Mouse (Mus musculus): Measurements from ENCODE around the gene Svop. TPM values are rescaled to one million over a fixed set of nuclear protein-coding genes. Genes with fewer than 3 reads are reported as not detected.

The Svop gene
- total and polyA plus RNA-seq, 3 experiments: not detected

GRCm38 (mm10) chr5:114032161-114032763 is 59.1 kb downstream of the Svop start:
- Histone ChIP-seq H3K4me3 (ENCODE audit: control insufficient read depth in 1 of 2, insufficient read depth in 1 of 2, low read depth in 2 of 2, low read length in 2 of 2) (no peak overlapping the region), H3K9me3 (replicated peaks; ENCODE audit: insufficient read depth, low read length) (no peaks in the 10 kb centered on the region), H3K27ac (ENCODE audit: control insufficient read depth, low read depth, low read length) (no peak overlapping the region), H3K79me2 (ENCODE audit: control insufficient read depth, insufficient read depth, low read length, poor library complexity) (no peaks in the 10 kb centered on the region), H3K36me3 (ENCODE audit: control insufficient read depth in 1 of 2, insufficient read depth in 2 of 2, low read length in 2 of 2) (no peaks in the 10 kb centered on the region), H3K9ac (ENCODE audit: control insufficient read depth, low read depth, low read length, poor library complexity, severe bottlenecking) (no peak overlapping the region), H3K27me3 (ENCODE audit: control insufficient read depth in 1 of 2, insufficient read depth in 2 of 2, low read length in 2 of 2) (no peaks in the 10 kb centered on the region), H3K4me1 (ENCODE audit: control insufficient read depth in 1 of 2, insufficient read depth in 2 of 2, low read length in 2 of 2) (no peaks in the 10 kb centered on the region)
- no peak for TF ChIP-seq JUND (IDR thresholded peaks at IDR 0.05; ENCODE audit: low read depth, low read length)
- TF ChIP-seq GATA1 (IDR thresholded peaks at IDR 0.05; ENCODE audit: low read depth, low read length): no peak
- TF ChIP-seq MYB (IDR thresholded peaks at IDR 0.05; ENCODE audit: low read depth, low read length): no peak
- TF ChIP-seq ZMIZ1 (IDR thresholded peaks at IDR 0.05; ENCODE audit: low read depth, low read length): no peak
- no peak for TF ChIP-seq POLR2AphosphoS5 (IDR thresholded peaks at IDR 0.05; ENCODE audit: borderline replicate concordance, low read depth, low read length)
- TF ChIP-seq MYC (IDR thresholded peaks at IDR 0.05; ENCODE audit: low read depth, low read length): no peak
- TF ChIP-seq POLR2A (IDR thresholded peaks at IDR 0.05; ENCODE audit: control insufficient read depth in 1 of 2, insufficient read depth in 1 of 2, low read depth in 1 of 2, low read length in 2 of 2, poor library complexity in 1 of 2): no peak
- TF ChIP-seq KAT2A (conservative IDR thresholded peaks at IDR 0.05; ENCODE audit: low read depth, low read length): no peak
- no peak for TF ChIP-seq ZNF384 (IDR thresholded peaks at IDR 0.05; ENCODE audit: low read depth, low read length)
- no peak for TF ChIP-seq MXI1 (IDR thresholded peaks at IDR 0.05; ENCODE audit: low read depth, low read length)
- TF ChIP-seq USF1 (IDR thresholded peaks at IDR 0.05; ENCODE audit: low read depth, low read length): no peak
- no peak for TF ChIP-seq EP300 (IDR thresholded peaks at IDR 0.05; ENCODE audit: low read depth in 1 of 2, low read length in 2 of 2)
- TF ChIP-seq TBP (IDR thresholded peaks at IDR 0.05; ENCODE audit: low read depth, low read length): no peak
- no peak for TF ChIP-seq MEF2A (IDR thresholded peaks at IDR 0.05; ENCODE audit: extremely low read depth, insufficient replicate concordance, low read depth, low read length, poor library complexity, severe bottlenecking)
- no peak for TF ChIP-seq CTCF (IDR thresholded peaks at IDR 0.05 in 2 of 3, conservative IDR thresholded peaks at IDR 0.05 in 1 of 3; ENCODE audit: control insufficient read depth in 1 of 3, insufficient read depth in 1 of 3, low read depth in 2 of 3, low read length in 3 of 3, poor library complexity in 1 of 3, severe bottlenecking in 1 of 3)
- TF ChIP-seq CHD1 (IDR thresholded peaks at IDR 0.05; ENCODE audit: low read depth, low read length): no peak
- no peak for DNase-seq (ENCODE audit: low read depth, low spot score)

DNA sequence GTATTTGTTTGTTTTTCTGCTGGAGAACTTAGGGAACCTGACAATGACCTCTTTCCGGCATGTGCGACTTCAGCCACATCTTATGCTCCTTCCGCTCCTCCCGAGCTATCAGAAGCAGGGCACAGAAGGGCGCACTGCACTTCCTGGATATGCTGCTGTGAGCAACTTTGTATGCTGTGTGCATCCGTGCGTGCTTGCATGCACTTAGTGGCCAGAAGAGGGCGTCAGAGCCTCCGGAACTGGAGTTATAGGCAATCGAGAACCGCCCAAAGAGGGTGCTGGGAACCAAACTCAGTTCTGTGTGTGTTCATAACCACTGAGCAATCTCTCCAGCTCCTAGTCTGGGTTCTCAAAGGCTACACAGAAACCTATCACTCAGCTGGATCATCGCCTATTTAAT is 60.7 kb downstream of the Svop start:
- Histone ChIP-seq H3K36me3 (ENCODE audit: control insufficient read depth in 1 of 2, insufficient read depth in 2 of 2, low read length in 2 of 2) (no peaks in the 10 kb centered on the region), H3K27me3 (ENCODE audit: control insufficient read depth in 1 of 2, insufficient read depth in 2 of 2, low read length in 2 of 2) (no peaks in the 10 kb centered on the region)

More for the DNA sequence above, 60.7 kb downstream of the Svop start:
- no peaks in the 10 kb centered on the region for H3K4me1 ChIP-seq (ENCODE audit: control insufficient read depth in 1 of 2, insufficient read depth in 2 of 2, low read length in 2 of 2)
- no peak overlapping the region for H3K9ac ChIP-seq (ENCODE audit: control insufficient read depth, low read depth, low read length, poor library complexity, severe bottlenecking)
- DNase-seq (ENCODE audit: low read depth, low spot score): no peak
- no peaks in the 10 kb centered on the region for H3K9me3 ChIP-seq (replicated peaks; ENCODE audit: insufficient read depth, low read length)
- TF ChIP-seq EP300 (IDR thresholded peaks at IDR 0.05; ENCODE audit: low read depth in 1 of 2, low read length in 2 of 2): no peak
- peak in 1 of 3 experiments; percentile 16; a peak in 1 of 6 replicates for TF ChIP-seq CTCF (IDR thresholded peaks at IDR 0.05 in 2 of 3, conservative IDR thresholded peaks at IDR 0.05 in 1 of 3; ENCODE audit: control insufficient read depth in 1 of 3, insufficient read depth in 1 of 3, low read depth in 2 of 3, low read length in 3 of 3, poor library complexity in 1 of 3, severe bottlenecking in 1 of 3)
- H3K27ac ChIP-seq (ENCODE audit: control insufficient read depth, low read depth, low read length): no peak overlapping the region
- H3K4me3 ChIP-seq (ENCODE audit: control insufficient read depth in 1 of 2, insufficient read depth in 1 of 2, low read depth in 2 of 2, low read length in 2 of 2): no peak overlapping the region
- H3K79me2 ChIP-seq (ENCODE audit: control insufficient read depth, insufficient read depth, low read length, poor library complexity): no peaks in the 10 kb centered on the region
